Mouse (Mus musculus): Measurements from ENCODE around the gene 1700025G04Rik. TPM values are rescaled to one million over a fixed set of nuclear protein-coding genes. Genes with fewer than 3 reads are reported as not detected.

The 1700025G04Rik gene
- total and polyA plus RNA-seq, 2 experiments from 2014 or later: 24.9 to 32.4 TPM

DNA sequence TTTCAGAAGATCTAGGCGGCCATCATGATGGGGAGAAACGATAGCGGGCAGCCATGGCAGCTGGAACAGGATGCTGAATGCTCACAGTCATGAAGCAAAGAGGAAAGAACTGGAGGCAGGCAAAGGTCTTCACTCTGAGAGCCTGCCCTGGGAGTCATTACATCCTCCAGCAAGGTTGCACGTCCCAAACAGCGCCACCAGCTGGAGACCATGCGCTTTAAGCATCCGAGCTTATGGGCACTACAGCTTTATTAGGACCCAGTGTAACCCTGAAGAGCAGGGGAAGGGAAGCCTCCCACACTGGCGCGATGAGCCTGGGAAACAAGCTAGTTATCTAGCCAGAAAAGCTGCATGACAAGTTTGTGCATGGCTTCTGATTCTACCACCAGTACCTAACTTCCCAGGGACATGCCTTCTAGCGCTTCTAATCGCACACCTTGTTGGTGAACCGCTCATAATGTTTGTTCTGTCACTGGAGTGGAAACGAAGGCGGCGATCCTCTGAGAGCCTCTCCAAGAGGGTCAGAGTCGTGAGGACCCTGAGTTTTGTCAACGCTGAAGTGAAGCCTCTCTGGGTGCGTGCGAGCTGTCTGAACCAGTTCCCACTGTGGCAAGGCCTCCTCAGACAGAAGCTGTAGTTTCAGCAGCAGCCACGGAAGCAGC, 228.5 kb downstream of the 1700025G04Rik start:
- WGBS: 69% methylated on average over 20 of the region's 20 CpGs
- H3K27me3 ChIP-seq (ENCODE audit: insufficient read depth, low read length): no peaks in the 10 kb centered on the region
- peak; percentile 35 for TF ChIP-seq CTCF (IDR thresholded peaks at IDR 0.05; ENCODE audit: low read depth)
- no peaks in the 10 kb centered on the region for H3K36me3 ChIP-seq (ENCODE audit: insufficient read depth, low read length)
- H3K4me1 ChIP-seq (ENCODE audit: insufficient read depth, low read length): no peaks in the 10 kb centered on the region
- DNase-seq (ENCODE audit: low spot score): no peak
- H3K27ac ChIP-seq: no peak overlapping the region
- no peak overlapping the region for H3K4me3 ChIP-seq (ENCODE audit: low read length)
- no peaks in the 10 kb centered on the region for H3K9me3 ChIP-seq (ENCODE audit: low read length)
- H3K4me2 ChIP-seq (ENCODE audit: low read depth, low read length): no peak overlapping the region
- no peak for ATAC-seq
- no peak overlapping the region for H3K9ac ChIP-seq (replicated peaks; ENCODE audit: low read length)

- Histone ChIP-seq H3K27me3 (ENCODE audit: insufficient read depth, low read length) (no peaks in the 10 kb centered on the region), H3K4me2 (ENCODE audit: low read depth, low read length) (no peak overlapping the region), H3K9ac (replicated peaks; ENCODE audit: low read length) (no peak overlapping the region), H3K36me3 (ENCODE audit: insufficient read depth, low read length) (no peaks in the 10 kb centered on the region), H3K4me1 (ENCODE audit: insufficient read depth, low read length) (no peaks in the 10 kb centered on the region), H3K27ac (no peak overlapping the region), H3K4me3 (ENCODE audit: low read length) (no peak overlapping the region), H3K9me3 (ENCODE audit: low read length) (no peaks in the 10 kb centered on the region)
- ATAC-seq (no peak), DNase-seq (ENCODE audit: low spot score) (no peak)
- WGBS: 97% methylated on average over 1 of the region's 1 CpGs
- no peak for TF ChIP-seq CTCF (IDR thresholded peaks at IDR 0.05; ENCODE audit: low read depth)
These were observed 231.5 kb downstream of the 1700025G04Rik start for GRCm38 (mm10) chr1:151858474-151858873.

DNA sequence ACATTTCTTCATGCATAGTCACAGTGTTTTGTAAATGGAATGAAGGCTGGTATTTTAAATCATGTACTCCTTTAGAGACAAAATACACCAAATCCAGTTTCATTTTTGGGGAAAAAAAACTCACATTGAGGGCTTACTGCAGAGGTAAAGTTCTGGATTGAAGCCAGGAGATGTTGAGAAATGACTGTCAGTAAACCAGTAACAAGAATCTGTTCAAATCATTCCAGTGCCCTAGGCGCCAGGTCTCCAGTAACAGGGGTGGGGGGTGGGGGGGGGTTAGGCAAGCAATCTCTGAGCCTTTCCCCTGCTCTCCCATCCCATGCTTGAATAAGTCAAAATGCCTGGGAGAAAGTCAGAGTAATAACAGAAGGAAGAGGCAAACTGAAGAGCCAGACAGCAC, 234.4 kb downstream of the 1700025G04Rik start:
- Histone ChIP-seq H3K4me2 (ENCODE audit: low read depth, low read length) (no peak overlapping the region), H3K27ac (no peak overlapping the region), H3K9me3 (ENCODE audit: low read length) (no peaks in the 10 kb centered on the region), H3K4me3 (ENCODE audit: low read length) (no peak overlapping the region), H3K4me1 (ENCODE audit: insufficient read depth, low read length) (no peaks in the 10 kb centered on the region), H3K27me3 (ENCODE audit: insufficient read depth, low read length) (no peaks in the 10 kb centered on the region), H3K36me3 (ENCODE audit: insufficient read depth, low read length) (no peaks in the 10 kb centered on the region), H3K9ac (replicated peaks; ENCODE audit: low read length) (no peak overlapping the region)
- ATAC-seq: no peak
- WGBS: 76% methylated on average over 1 of the region's 1 CpGs
- DNase-seq (ENCODE audit: low spot score): no peak
- no peak for TF ChIP-seq CTCF (IDR thresholded peaks at IDR 0.05; ENCODE audit: low read depth)

DNA sequence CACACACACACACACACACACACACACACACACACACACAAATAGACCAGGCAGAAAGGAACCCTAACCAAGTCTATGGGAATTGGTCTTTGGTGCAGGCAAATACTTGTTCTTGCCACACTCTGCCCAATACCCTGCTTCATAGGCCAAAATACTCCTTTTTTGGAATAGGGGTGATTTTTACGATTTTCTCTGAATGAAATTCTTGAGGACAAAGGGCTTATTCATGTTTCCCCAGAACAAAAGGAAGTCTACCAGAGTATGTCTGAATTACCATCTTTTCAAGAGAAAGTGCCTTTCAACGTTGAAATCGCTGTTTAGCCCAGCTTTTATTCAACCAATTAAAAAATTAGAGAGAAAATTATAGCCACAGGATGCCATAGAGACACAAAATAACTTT, 237.9 kb downstream of the 1700025G04Rik start:
- Histone ChIP-seq H3K27ac (no peak overlapping the region), H3K36me3 (ENCODE audit: insufficient read depth, low read length) (no peaks in the 10 kb centered on the region), H3K4me3 (ENCODE audit: low read length) (no peak overlapping the region), H3K4me2 (ENCODE audit: low read depth, low read length) (no peak overlapping the region), H3K9me3 (ENCODE audit: low read length) (no peaks in the 10 kb centered on the region), H3K9ac (replicated peaks; ENCODE audit: low read length) (no peak overlapping the region), H3K4me1 (ENCODE audit: insufficient read depth, low read length) (no peaks in the 10 kb centered on the region), H3K27me3 (ENCODE audit: insufficient read depth, low read length) (no peaks in the 10 kb centered on the region)
- TF ChIP-seq CTCF (IDR thresholded peaks at IDR 0.05; ENCODE audit: low read depth): no peak
- no peak for DNase-seq (ENCODE audit: low spot score)
- ATAC-seq: no peak
- WGBS: 27% methylated on average over 3 of the region's 3 CpGs

DNA sequence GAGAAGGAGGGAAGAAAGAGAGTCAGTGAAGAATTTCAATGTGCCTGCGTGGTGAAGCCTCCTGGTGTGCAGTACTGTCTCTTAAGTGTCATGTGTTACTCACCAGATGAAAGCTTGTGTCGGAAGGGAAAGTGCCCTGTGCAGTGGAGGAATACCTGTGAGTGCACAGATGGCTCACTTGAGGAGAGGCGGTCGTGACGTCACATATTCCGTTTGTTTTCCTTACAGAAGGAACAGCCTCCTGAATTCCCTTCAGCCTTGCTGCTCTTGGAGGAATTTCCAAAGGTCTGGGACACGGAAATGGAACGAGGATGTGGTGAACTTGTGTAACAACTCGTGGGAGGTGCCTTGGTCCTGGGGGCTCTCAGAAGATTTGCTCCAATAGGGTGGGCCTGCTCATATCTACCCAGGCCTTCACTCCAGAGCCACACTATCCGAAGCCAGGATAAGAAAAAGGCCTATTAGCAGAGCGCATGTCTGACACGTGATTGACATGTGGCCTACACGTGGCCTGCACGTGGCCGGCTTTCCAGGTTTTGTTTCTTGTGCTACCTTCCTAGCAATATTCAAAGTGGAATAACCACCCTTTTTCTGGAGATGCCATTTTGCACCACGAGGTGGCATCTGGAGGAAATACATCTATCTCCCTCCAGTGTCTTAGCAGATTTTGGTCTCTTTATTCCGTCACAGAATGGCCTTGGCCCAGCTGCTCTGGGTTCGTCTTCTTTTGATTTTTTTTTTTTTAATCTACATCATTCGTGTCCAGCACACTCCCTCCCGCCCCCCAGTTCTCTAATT, 238.7 kb downstream of the 1700025G04Rik start:
- Histone ChIP-seq H3K4me2 (ENCODE audit: low read depth, low read length) (no peak overlapping the region), H3K4me1 (ENCODE audit: insufficient read depth, low read length) (no peaks in the 10 kb centered on the region), H3K27ac (no peak overlapping the region), H3K9me3 (ENCODE audit: low read length) (no peaks in the 10 kb centered on the region), H3K27me3 (ENCODE audit: insufficient read depth, low read length) (no peaks in the 10 kb centered on the region), H3K9ac (replicated peaks; ENCODE audit: low read length) (no peak overlapping the region), H3K36me3 (ENCODE audit: insufficient read depth, low read length) (no peaks in the 10 kb centered on the region), H3K4me3 (ENCODE audit: low read length) (no peak overlapping the region)
- 81% methylated on average over 20 of the region's 20 CpGs for WGBS
- DNase-seq (ENCODE audit: low spot score) (peak; percentile 45), ATAC-seq (0 out of 2 replicates have a peak, but pooled peaks have one; percentile 29)
- TF ChIP-seq CTCF (IDR thresholded peaks at IDR 0.05; ENCODE audit: low read depth): peak; percentile 55

- Histone ChIP-seq H3K4me1 (ENCODE audit: insufficient read depth, low read length) (no peaks in the 10 kb centered on the region), H3K27me3 (ENCODE audit: insufficient read depth, low read length) (no peaks in the 10 kb centered on the region), H3K9me3 (ENCODE audit: low read length) (no peaks in the 10 kb centered on the region), H3K36me3 (ENCODE audit: insufficient read depth, low read length) (no peaks in the 10 kb centered on the region), H3K27ac (no peak overlapping the region), H3K9ac (replicated peaks; ENCODE audit: low read length) (no peak overlapping the region), H3K4me3 (ENCODE audit: low read length) (no peak overlapping the region), H3K4me2 (ENCODE audit: low read depth, low read length) (no peak overlapping the region)
- no peak for DNase-seq (ENCODE audit: low spot score)
- no peak for ATAC-seq
- no peak for TF ChIP-seq CTCF (IDR thresholded peaks at IDR 0.05; ENCODE audit: low read depth)
- 80% methylated on average over 16 of the region's 16 CpGs for WGBS
These were observed 239.8 kb downstream of the 1700025G04Rik start for GRCm38 (mm10) chr1:151849993-151850608.

All from hindbrain, postnatal 0 days (tissue).